Mouse (Mus musculus): Measurements from ENCODE around the gene Scand1. TPM values are rescaled to one million over a fixed set of nuclear protein-coding genes. Genes with fewer than 3 reads are reported as not detected.

Gene Scand1
- polyA plus RNA-seq (2015; fragmentation: Nextera tagmentation; extraction: Ambion mirVana), result 48.8 and 58.0 TPM in 2 replicates

DNA sequence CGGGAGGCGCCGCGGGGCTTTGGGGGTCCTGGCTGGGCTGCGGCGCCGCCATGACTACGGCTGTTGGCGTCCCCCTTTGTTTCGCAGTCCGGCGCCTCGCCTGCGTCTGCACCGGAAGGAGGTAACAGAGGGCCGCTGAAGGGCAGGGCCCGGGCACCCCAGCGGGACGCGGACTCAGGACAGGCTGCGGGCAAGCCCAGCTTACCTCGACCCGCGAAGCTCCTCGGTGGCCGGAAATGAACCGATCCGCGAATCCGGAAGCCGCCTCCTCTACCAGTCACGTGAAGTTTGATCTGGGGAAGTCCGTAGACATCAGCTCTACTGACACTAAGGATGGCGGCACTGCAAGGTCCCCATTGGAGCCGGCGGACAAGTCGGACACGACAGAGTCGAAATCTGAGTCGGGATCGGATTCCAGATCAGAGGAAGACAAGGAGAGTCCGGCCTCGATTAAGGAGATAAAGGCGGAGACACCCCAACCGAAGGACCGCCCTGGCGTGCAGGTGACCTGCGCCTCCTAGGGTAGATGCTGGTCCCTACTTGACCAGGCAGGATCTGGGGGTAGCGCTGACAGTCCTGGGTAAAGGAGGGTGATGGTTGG, at the start of gene Scand1, which contains the start of gene Cnbd2:
Gene Scand1 (minus strand): TSS at position 408 of the 601 bp plus-strand sequence.
Gene Cnbd2 (plus strand): TSS at position 3 of the 601 bp plus-strand sequence.
- peak within 1 kb of the TSS; percentile 84 for H3K4me2 ChIP-seq (replicated peaks; ENCODE audit: low read depth, low read length)
- H3K4me1 ChIP-seq (ENCODE audit: insufficient read depth, low read length), result peaks cover 5% of the 10 kb centered on the region; the same call in 1 of the 2 replicates
- H3K27me3 ChIP-seq (ENCODE audit: insufficient read depth, low read length), result no peaks in the 10 kb centered on the region
- peak within 1 kb of the TSS; percentile 57 for H3K4me3 ChIP-seq (ENCODE audit: low read length)
- WGBS, result under 1% methylated on average over 49 of the region's 49 CpGs
- H3K27ac ChIP-seq (ENCODE audit: low read length), result peak within 1 kb of the TSS; percentile 96
- H3K9me3 ChIP-seq (ENCODE audit: low read length), result no peaks in the 10 kb centered on the region
- peak; percentile 92 for ATAC-seq (ENCODE audit: low FRiP score, low TSS enrichment)
- peak within 1 kb of the TSS; percentile 75 for H3K9ac ChIP-seq (replicated peaks; ENCODE audit: low read length)
- peaks cover 6% of the 10 kb centered on the region for H3K36me3 ChIP-seq (ENCODE audit: insufficient read depth, low read length)

DNA sequence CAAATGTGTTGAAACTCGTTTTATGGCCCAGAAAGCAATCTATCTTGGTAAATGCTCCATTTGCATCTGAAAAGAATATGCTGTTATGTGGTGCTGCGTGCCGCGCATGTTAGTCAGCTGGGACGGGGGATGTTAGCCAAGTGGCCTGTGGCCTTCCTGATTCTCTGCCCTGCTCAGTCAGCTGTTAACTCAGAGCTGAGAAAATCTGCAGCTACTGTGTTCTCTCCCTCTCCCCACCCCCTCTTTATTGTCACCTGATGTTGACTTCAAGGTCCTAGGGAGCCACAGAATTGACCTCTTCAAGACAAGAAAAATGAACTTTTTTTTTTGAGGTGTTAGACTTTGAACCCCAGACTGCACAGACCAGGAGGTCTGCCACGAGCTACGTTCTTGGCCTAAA, 43.5 kb upstream of the Scand1 start:
- Histone ChIP-seq H3K4me1 (ENCODE audit: insufficient read depth, low read length) (0 out of 2 replicates have a peak, but pooled peaks cover 4% of the 10 kb centered on the region), H3K27ac (ENCODE audit: low read length) (no peak overlapping the region), H3K9me3 (ENCODE audit: low read length) (no peaks in the 10 kb centered on the region), H3K9ac (replicated peaks; ENCODE audit: low read length) (no peak overlapping the region), H3K4me2 (replicated peaks; ENCODE audit: low read depth, low read length) (no peak overlapping the region), H3K4me3 (ENCODE audit: low read length) (no peak overlapping the region), H3K36me3 (ENCODE audit: insufficient read depth, low read length) (no peaks in the 10 kb centered on the region), H3K27me3 (ENCODE audit: insufficient read depth, low read length) (no peaks in the 10 kb centered on the region)
- ATAC-seq (ENCODE audit: low FRiP score, low TSS enrichment), result no peak
- 50% methylated on average over 7 of the region's 7 CpGs for WGBS

DNA sequence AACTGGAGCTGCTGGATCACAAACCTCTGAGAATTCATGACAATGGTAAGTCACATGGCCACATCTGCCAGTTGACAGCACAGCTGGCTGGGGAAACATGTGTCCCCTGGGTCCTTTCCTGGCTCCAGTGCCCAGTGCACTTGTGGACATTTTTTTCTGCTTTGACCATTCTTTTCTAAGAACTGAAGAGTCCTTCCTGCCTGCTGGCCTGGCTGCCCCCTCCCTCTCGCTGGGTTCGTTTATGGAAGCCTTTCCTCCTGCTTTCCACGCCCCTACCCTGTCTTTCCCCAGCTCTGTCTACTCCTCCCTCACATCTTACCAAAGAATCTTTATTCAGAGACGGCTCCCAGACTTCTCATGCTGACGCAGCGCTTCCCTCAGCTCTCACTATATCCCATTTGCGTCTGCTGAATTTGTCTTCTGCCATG, 40.8 kb upstream of the Scand1 start:
- no peak overlapping the region for H3K4me2 ChIP-seq (replicated peaks; ENCODE audit: low read depth, low read length)
- no peak for ATAC-seq (ENCODE audit: low FRiP score, low TSS enrichment)
- 29% methylated on average over 7 of the region's 7 CpGs for WGBS

DNA sequence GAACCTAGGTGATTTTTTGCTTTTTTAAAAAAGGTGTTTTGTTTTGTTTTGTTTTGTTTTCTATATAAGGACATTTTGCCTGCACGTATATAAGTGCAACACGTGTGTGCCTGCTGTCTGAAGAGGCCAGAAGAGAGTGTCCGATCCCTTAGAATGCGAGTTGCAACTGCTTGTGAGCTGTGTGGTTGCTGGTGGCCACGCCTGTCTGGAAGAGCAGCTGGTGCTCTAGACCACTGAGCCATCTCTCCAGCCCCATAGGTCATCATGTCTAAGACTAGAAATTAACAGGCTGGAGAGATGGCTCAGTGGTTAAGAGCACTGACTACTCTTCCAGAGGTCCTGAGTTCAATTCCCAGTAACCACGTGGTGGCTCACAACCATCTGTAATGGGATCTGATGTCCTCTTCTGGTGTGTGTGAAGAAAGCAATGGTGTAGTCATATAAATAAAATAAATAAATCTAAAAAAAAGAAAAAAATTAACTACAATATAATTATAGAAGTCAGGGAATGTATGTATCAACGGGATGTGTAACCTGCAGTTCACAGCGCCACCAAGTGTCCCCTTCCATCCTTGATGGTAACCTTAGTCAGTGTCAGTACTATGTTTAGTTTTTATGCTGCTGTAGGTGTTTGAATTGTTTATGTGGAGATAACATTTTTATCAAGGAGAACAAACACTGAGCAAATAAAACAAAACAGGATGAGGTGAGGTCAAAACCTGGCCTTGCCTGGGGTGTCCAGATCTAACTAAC, 40.1 kb upstream of the Scand1 start:
- H3K4me3 ChIP-seq (ENCODE audit: low read length), result no peak overlapping the region
- WGBS, result 75% methylated on average over 8 of the region's 8 CpGs
- no peak overlapping the region for H3K4me2 ChIP-seq (replicated peaks; ENCODE audit: low read depth, low read length)
- H3K9ac ChIP-seq (replicated peaks; ENCODE audit: low read length), result no peak overlapping the region
- no peaks in the 10 kb centered on the region for H3K9me3 ChIP-seq (ENCODE audit: low read length)
- no peaks in the 10 kb centered on the region for H3K36me3 ChIP-seq (ENCODE audit: insufficient read depth, low read length)
- ATAC-seq (ENCODE audit: low FRiP score, low TSS enrichment), result no peak
- H3K4me1 ChIP-seq (ENCODE audit: insufficient read depth, low read length), result 0 out of 2 replicates have a peak, but pooled peaks cover 4% of the 10 kb centered on the region
- H3K27me3 ChIP-seq (ENCODE audit: insufficient read depth, low read length), result no peaks in the 10 kb centered on the region
- no peak overlapping the region for H3K27ac ChIP-seq (ENCODE audit: low read length)

More for the DNA sequence above, 40.8 kb upstream of the Scand1 start:
- H3K9me3 ChIP-seq (ENCODE audit: low read length), result no peaks in the 10 kb centered on the region
- H3K27ac ChIP-seq (ENCODE audit: low read length), result no peak overlapping the region
- H3K36me3 ChIP-seq (ENCODE audit: insufficient read depth, low read length), result no peaks in the 10 kb centered on the region
- H3K9ac ChIP-seq (replicated peaks; ENCODE audit: low read length), result no peak overlapping the region
- 0 out of 2 replicates have a peak, but pooled peaks cover 4% of the 10 kb centered on the region for H3K4me1 ChIP-seq (ENCODE audit: insufficient read depth, low read length)
- H3K27me3 ChIP-seq (ENCODE audit: insufficient read depth, low read length), result no peaks in the 10 kb centered on the region
- H3K4me3 ChIP-seq (ENCODE audit: low read length), result no peak overlapping the region

DNA sequence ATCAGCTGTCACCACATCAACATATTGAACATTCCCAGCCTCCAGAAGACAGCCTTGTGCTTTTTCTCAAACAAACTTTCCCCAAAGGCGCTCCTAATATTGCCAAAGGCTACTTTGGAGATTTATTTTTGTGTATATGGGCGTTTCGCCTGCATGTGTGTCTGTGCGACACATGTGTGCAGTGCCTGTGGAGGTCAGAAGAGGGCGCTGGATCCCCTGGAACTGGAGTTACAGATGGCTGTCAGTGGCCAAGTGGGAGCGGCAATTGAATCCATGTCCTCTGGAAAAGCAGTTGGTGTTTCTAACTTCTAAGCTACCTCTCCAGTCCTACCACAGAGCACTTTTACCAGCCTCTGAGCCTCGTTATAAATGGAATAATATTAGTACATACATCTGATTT, 38.7 kb upstream of the Scand1 start:
- H3K4me2 ChIP-seq (replicated peaks; ENCODE audit: low read depth, low read length), result no peak overlapping the region
- no peaks in the 10 kb centered on the region for H3K9me3 ChIP-seq (ENCODE audit: low read length)
- no peaks in the 10 kb centered on the region for H3K27me3 ChIP-seq (ENCODE audit: insufficient read depth, low read length)
- WGBS, result 80% methylated on average over 7 of the region's 7 CpGs
- no peak for ATAC-seq (ENCODE audit: low FRiP score, low TSS enrichment)
- no peak overlapping the region for H3K4me3 ChIP-seq (ENCODE audit: low read length)
- H3K27ac ChIP-seq (ENCODE audit: low read length), result no peak overlapping the region
- H3K9ac ChIP-seq (replicated peaks; ENCODE audit: low read length), result no peak overlapping the region
- H3K36me3 ChIP-seq (ENCODE audit: insufficient read depth, low read length), result no peaks in the 10 kb centered on the region
- H3K4me1 ChIP-seq (ENCODE audit: insufficient read depth, low read length), result 0 out of 2 replicates have a peak, but pooled peaks cover 4% of the 10 kb centered on the region

DNA sequence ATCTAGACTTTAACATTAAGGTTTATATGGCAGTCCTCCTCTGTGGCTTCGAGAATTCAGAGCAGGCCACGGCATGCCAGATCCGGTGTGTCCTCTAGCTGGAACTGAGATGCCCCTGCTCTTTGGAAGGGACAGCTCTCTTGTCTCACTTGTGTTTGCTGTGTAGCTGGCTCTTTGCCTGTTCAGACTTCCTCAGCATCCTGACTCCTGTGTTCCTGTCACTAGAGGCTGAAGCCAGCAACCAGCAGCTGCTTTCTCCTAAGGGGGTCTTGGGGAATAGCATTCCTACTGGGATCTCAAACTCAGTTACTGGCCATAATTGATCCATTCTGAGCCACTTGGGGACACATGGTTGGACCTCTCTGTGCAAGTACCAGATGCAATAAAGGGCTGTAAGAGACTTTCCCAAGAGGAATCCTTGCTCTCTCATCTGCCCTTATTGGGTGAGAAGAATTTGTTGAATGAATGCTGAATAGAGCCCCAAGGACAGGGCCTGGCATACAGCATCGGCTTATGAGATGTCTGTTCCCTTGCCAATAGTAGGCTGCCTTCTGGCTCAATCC, 36.9 kb upstream of the Scand1 start:
- Histone ChIP-seq H3K4me1 (ENCODE audit: insufficient read depth, low read length) (no peaks in the 10 kb centered on the region), H3K27ac (ENCODE audit: low read length) (no peak overlapping the region), H3K36me3 (ENCODE audit: insufficient read depth, low read length) (no peaks in the 10 kb centered on the region), H3K9me3 (ENCODE audit: low read length) (no peaks in the 10 kb centered on the region), H3K9ac (replicated peaks; ENCODE audit: low read length) (no peak overlapping the region), H3K4me2 (replicated peaks; ENCODE audit: low read depth, low read length) (no peak overlapping the region), H3K4me3 (ENCODE audit: low read length) (no peak overlapping the region), H3K27me3 (ENCODE audit: insufficient read depth, low read length) (no peaks in the 10 kb centered on the region)
- 86% methylated on average over 4 of the region's 4 CpGs for WGBS
- no peak for ATAC-seq (ENCODE audit: low FRiP score, low TSS enrichment)

DNA sequence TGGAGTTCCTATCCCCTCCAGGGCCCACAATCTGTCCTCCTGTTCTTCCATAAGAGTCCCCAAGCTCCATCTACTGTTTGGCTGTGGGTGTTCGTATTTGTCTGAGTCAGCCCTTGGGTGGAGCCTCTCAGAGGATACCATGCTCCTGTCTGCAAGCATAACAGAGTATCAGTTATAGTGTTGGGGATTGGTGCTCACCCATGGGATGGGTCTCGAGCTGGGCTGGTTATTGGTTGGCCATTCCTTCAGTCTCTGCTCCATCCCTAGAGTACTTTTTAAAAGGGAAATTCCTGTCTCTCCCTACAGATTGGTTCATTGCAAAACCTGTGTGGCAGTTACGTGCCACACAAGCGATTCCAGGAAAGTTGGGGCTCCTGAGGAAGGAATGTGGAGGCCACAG, 36.3 kb upstream of the Scand1 start:
- no peaks in the 10 kb centered on the region for H3K4me1 ChIP-seq (ENCODE audit: insufficient read depth, low read length)
- no peak overlapping the region for H3K4me3 ChIP-seq (ENCODE audit: low read length)
- no peak overlapping the region for H3K9ac ChIP-seq (replicated peaks; ENCODE audit: low read length)
- ATAC-seq (ENCODE audit: low FRiP score, low TSS enrichment), result no peak
- WGBS, result 73% methylated on average over 4 of the region's 4 CpGs
- no peak overlapping the region for H3K4me2 ChIP-seq (replicated peaks; ENCODE audit: low read depth, low read length)
- no peak overlapping the region for H3K27ac ChIP-seq (ENCODE audit: low read length)
- H3K9me3 ChIP-seq (ENCODE audit: low read length), result no peaks in the 10 kb centered on the region
- H3K27me3 ChIP-seq (ENCODE audit: insufficient read depth, low read length), result no peaks in the 10 kb centered on the region
- H3K36me3 ChIP-seq (ENCODE audit: insufficient read depth, low read length), result no peaks in the 10 kb centered on the region

DNA sequence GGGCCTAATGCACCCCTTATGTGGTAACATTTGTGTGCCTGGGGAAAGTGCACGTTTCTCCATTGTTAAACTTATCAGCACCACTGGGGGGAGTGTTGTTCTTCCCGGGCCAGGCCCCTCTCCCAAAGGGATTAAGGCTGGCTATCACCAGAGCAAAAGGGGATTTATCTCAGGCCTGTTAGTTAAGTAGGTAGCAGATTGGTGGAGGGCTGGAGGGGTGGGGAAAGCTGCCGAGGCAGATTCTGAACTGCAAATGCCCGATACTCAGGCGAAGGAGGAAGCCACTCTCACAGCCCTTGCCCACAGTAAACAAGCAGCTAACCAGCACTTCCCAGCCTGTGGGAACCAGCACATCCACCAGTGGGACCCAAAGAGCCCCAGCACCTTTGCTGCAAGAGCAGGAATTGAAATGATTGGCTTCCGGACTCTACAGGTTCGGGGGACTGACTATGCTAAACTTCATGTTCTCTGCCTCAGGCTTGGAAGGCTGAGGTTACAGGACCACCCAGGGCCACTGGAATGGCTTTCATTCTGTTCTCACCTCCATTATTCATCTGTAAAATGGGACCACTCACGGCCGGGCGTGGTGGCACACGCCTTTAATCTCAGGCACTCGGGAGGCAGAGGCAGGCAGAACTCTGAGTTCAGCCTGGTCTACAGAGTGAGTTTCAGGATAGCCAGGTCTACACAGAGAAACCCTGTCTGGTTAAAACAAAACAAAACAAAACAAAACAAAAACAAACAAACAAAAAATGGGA, 32.5 kb upstream of the Scand1 start:
- Histone ChIP-seq H3K27me3 (ENCODE audit: insufficient read depth, low read length) (no peaks in the 10 kb centered on the region), H3K4me1 (ENCODE audit: insufficient read depth, low read length) (no peaks in the 10 kb centered on the region), H3K27ac (ENCODE audit: low read length) (no peak overlapping the region), H3K4me3 (ENCODE audit: low read length) (no peak overlapping the region), H3K9me3 (ENCODE audit: low read length) (no peaks in the 10 kb centered on the region), H3K9ac (replicated peaks; ENCODE audit: low read length) (no peak overlapping the region), H3K4me2 (replicated peaks; ENCODE audit: low read depth, low read length) (no peak overlapping the region), H3K36me3 (ENCODE audit: insufficient read depth, low read length) (no peaks in the 10 kb centered on the region)
- 61% methylated on average over 12 of the region's 12 CpGs for WGBS
- ATAC-seq (ENCODE audit: low FRiP score, low TSS enrichment), result no peak

DNA sequence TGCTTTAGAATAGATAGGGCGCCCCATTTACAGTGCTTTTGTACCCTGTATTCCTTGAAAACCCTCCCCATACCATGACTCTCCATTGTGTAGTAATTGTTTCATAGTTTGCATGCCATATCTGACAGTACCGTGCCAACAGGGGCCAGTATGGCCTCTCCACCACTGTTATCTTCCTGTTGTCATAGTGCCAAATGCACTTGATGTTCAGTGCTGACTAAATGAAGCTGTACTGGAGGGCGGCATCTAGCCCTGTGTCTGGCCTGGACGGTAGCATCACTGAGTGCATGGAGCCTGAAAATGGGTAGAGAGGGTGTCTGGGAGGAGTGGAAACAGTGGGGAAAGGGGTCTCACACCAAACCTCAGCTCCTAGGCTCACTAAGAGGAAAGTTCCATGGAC, 27.6 kb upstream of the Scand1 start:
- H3K4me2 ChIP-seq (replicated peaks; ENCODE audit: low read depth, low read length), result no peak overlapping the region
- no peaks in the 10 kb centered on the region for H3K9me3 ChIP-seq (ENCODE audit: low read length)
- no peak overlapping the region for H3K9ac ChIP-seq (replicated peaks; ENCODE audit: low read length)
- no peaks in the 10 kb centered on the region for H3K4me1 ChIP-seq (ENCODE audit: insufficient read depth, low read length)
- no peak overlapping the region for H3K27ac ChIP-seq (ENCODE audit: low read length)
- no peaks in the 10 kb centered on the region for H3K36me3 ChIP-seq (ENCODE audit: insufficient read depth, low read length)
- H3K27me3 ChIP-seq (ENCODE audit: insufficient read depth, low read length), result no peaks in the 10 kb centered on the region
- no peak overlapping the region for H3K4me3 ChIP-seq (ENCODE audit: low read length)
- 88% methylated on average over 4 of the region's 4 CpGs for WGBS
- no peak for ATAC-seq (ENCODE audit: low FRiP score, low TSS enrichment)
